Mouse (Mus musculus) embryonic fibroblast, embryonic 13.5 days (primary cell): ENCODE results near the gene Fam187b.

Experiments used
- CTCF ChIP-seq: IDR thresholded peaks from 2 replicates; pipeline ENCODE4 v1.5.1; 2011; ENCODE audit warnings: mild to moderate bottlenecking, control low read depth, low read length, moderate library complexity, borderline replicate concordance; ENCODE audit not compliant: insufficient read depth
- POLR2A ChIP-seq: IDR thresholded peaks from 2 replicates; pipeline ENCODE4 v1.6.1; 2011; ENCODE audit warnings: low read depth, mild to moderate bottlenecking, control low read depth, low read length, moderate library complexity

- TF ChIP-seq POLR2A (no peak), CTCF (no peak)
These were observed 60.0 kb downstream of the Fam187b start for GRCm38 (mm10) chr7:31033409-31034165.
